Comparison of ENCODE assay signal across 18 mouse cellular contexts in genomic region chr1:164447521-164447920, GRCm38 (mm10).
"Had no signal": no experiment of that assay in that cellular context is flagged by ENCODE, and none has a peak within 500 bp of the region (broad histone marks: within the 10 kb centered on the region; RNA-seq: fewer than 3 reads in every experiment).

No protein-coding gene starts in this region.

- H3K4me2 ChIP-seq: lung, embryonic 14.5 days; midbrain, embryonic 12.5 days; neural tube, embryonic 13.5 days; neural tube, embryonic 15.5 days had no signal

- H3K27ac ChIP-seq: midbrain, embryonic 12.5 days; neural tube, embryonic 13.5 days; neural tube, embryonic 15.5 days had no signal

- H3K27me3 ChIP-seq: midbrain, embryonic 12.5 days; neural tube, embryonic 13.5 days; neural tube, embryonic 15.5 days had no signal

- H3K4me1 ChIP-seq: midbrain, embryonic 12.5 days; neural tube, embryonic 13.5 days; neural tube, embryonic 15.5 days had no signal

- H3K4me3 ChIP-seq: midbrain, embryonic 12.5 days; myocyte; neural tube, embryonic 13.5 days; neural tube, embryonic 15.5 days had no signal

- H3K9ac ChIP-seq: lung, embryonic 14.5 days; midbrain, embryonic 12.5 days; neural tube, embryonic 13.5 days; neural tube, embryonic 15.5 days had no signal

- ATAC-seq: midbrain, embryonic 16.5 days had no signal

- H3K9me3 ChIP-seq: midbrain, embryonic 12.5 days; neural tube, embryonic 13.5 days; neural tube, embryonic 15.5 days had no signal

- DNase-seq: lung, adult 18-20 months; lung, embryonic 14.5 days; lung, postnatal 10 days; lung, postnatal 4 days; midbrain, embryonic 14.5 days; retina, postnatal 1 day; right cerebral cortex, adult 18-20 months; right cerebral cortex, postnatal 25 days; right cerebral cortex, postnatal 4 days; spleen, adult 18-20 months; thymus, adult 18-20 months; thymus, postnatal 14 days; thymus, postnatal 36 days had no signal
